Mouse (Mus musculus) right cerebral cortex, postnatal 36 days (tissue): ENCODE measurements around the gene Prl2c2.
"Not testable (repeated sequence)": the region's sequence is repeated elsewhere in the genome, so short reads cannot be mapped to it uniquely, and the experiment has no call there.

Source experiments
- DNase-seq, 2 experiments: peaks; one replicate each; pipeline ENCODE4 v3.0.0; 2022; ENCODE audit warnings: low spot score in 2 of 2, mixed read lengths in 1 of 2

Gene Prl2c2

GRCm38 (mm10) chr13:13005283-13005682, at the start of gene Prl2c2:
Prl2c2 (minus strand) TSS chr13:13005383.
- DNase-seq: not testable (repeated sequence)

- not testable (repeated sequence) for DNase-seq
Observed at GRCm38 (mm10) chr13:13025872-13026271, 20.7 kb upstream of the Prl2c2 start.

- not testable (repeated sequence) for DNase-seq
Observed at GRCm38 (mm10) chr13:13013993-13014549, 8.9 kb upstream of the Prl2c2 start.
